Mouse (Mus musculus) gastrocnemius, postnatal 14 days (tissue): ENCODE results near the gene Abca14. TPM values are rescaled to one million over a fixed set of nuclear protein-coding genes. Genes with fewer than 3 reads are reported as not detected.
"Not testable (repeated sequence)": the region's sequence is repeated elsewhere in the genome, so short reads cannot be mapped to it uniquely, and the experiment has no call there.

ENCODE experiments used
- DNase-seq: peaks from one replicate; pipeline ENCODE4 v3.0.0; 2021; ENCODE audit warnings: mixed read lengths
- intact Hi-C: fragments of 180-260 bp; cut with DNase I; formaldehyde crosslinking; loops from one replicate; pipeline ENCODE4 v1.15.1; 2025; ENCODE audit warnings: low total_unique reads
- total RNA-seq, 2 experiments: library from RNA; stranded (reverse); gene quantifications; 2 replicates each; pipeline ENCODE4 v1.2.3; 2021

The Abca14 gene
- total RNA-seq, 2 experiments from 2014 or later: not detected

DNA sequence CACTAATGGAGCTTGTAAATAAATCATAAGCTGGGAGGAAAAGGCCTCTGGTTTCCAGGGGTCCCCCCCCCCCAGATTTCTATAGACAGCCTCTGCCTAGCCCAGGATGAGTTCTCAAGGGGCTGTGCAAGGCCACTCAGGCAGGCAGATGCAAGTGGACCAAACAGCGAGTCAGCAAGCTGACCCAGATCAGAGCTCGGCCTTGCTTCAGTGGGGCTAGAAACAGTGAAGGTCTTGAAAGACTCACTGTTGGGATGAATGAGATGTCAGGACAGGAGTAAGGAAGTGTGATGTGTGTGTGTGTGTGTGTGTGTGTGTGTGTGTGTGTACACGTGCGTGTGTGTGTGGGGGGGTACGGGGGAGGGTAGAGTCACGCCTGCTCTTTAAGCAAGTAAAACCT lies 10.9 kb upstream of the Abca14 start:
- DNase-seq: no peak
- intact Hi-C loops: no loop called here

DNA sequence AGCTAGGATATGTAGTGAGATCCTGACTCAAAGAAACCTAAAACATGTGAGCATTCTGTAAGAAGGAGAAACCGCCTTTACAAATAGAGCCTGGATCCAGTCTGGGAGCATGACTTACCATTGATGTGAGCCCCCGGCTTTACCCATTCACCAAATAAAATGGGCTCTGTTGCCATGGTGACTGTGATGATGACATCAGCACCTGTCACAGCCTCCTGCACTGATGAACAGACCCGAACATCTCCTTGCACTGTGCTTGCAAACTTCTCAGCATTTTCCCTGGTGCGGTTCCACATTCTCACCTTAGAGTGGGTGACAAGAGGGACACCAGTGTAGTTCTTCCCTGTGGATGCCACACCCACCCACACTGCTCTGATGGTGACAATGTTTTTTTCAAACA lies 8.6 kb upstream of the Abca14 start:
- no peak for DNase-seq
- intact Hi-C loops: no loop called here

- no peak for DNase-seq
- intact Hi-C loops: no loop called here
Measured at GRCm38 (mm10) chr7:120201231-120201744, 2.5 kb upstream of the Abca14 start.

DNA sequence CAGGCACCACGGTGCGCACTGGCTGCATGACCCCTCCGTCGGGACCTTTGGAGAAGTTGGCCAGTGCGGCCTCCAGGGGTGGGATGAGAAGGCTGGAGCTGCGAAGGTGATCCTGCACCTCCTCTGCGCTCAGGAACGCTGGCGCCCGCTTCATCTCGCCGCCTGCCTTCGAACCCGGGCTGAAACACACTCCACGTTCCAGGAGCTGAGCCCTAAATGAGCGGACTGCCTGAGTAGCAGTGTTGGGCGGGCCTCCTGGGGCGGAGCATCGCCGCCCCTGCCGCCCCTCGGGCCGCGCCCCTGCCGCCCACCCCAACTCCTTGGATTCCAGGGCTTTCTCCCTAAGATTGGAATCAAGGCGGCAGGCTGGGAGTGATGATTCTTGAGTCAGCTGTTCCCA lies 2.0 kb upstream of the Abca14 start, which contains the start of gene Crym:
Gene Crym, minus strand, starts transcription at position 341 of the 400 bp plus-strand sequence.
- no peak for DNase-seq
- intact Hi-C loops: no loop called here

- no peak for DNase-seq
- intact Hi-C loops: loop anchor here (2.0 kb wide), 1 partner anchor 81 kb away; no protein-coding TSS in a partner anchor
Measured at GRCm38 (mm10) chr7:120205989-120206388, 2.2 kb downstream of the Abca14 start.

DNA sequence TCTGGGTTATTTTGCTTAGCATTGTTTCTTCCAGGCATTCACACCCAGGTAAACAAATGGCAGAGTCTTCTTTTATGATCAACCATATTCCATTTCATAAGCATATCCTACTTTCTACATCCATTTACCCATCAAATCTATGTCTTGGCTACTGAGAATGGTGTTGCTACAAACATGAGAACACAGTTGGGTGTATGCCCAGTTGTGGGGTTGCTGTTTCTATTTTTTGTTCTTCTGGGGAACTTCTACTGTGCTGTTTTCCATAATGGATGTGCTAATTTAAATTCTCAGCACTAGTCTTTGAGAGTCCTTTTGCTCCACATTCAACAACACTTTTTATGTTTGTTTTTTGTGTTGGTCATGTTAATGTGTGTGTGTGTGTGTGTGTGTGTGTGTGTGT lies 24.8 kb downstream of the Abca14 start:
- intact Hi-C loops: no loop called here

GRCm38 (mm10) chr7:120241092-120241491 lies 37.3 kb downstream of the Abca14 start:
- intact Hi-C loops: no loop called here
- no peak for DNase-seq

More for the DNA sequence above, 24.8 kb downstream of the Abca14 start:
- no peak for DNase-seq

DNA sequence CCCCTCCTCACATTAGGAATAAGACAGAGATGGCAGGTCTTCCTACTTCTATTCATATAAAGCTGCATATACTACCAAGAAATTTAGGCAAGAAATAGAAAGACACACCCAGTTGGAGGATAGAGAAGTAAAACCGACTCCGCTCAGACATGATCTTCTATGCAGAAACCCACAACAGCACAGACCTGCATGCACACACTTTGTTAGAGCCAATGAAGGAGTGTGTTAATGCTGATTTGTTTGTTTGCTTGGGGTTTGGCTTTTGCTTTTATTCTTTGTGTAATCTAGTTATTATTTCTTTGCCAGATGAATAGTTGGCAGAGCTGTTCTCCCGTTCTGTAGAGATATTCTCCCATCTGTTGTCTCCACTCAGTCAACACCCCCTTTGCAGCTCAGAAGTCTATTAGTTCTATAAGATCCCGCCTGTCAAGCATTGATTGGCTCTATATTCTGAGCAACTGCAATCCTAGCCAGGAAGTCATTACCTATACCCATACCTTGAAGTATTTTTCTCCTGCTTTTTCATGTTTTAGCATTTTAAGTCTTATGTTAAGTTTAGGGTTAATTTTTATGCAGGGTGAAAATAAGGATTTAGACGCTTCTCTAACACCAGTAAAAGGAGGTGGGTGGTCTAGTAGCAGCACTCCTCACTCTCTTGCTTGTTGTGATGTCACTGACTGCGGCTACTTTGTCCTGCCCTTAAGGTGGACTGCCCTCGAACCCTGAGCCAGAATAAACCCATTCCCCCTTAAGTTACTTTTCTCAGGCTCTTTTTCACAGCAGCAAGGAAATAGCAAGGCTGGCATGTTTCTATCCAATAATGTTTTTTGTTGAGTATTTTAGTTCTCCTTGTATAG lies 67.6 kb downstream of the Abca14 start:
- DNase-seq: no peak
- intact Hi-C loops: no loop called here

GRCm38 (mm10) chr7:120272110-120272509 lies 68.3 kb downstream of the Abca14 start:
- intact Hi-C loops: no loop called here
- no peak for DNase-seq

- intact Hi-C loops: no loop called here
- DNase-seq: no peak
Measured at GRCm38 (mm10) chr7:120285286-120285685, 81.5 kb downstream of the Abca14 start.

DNA sequence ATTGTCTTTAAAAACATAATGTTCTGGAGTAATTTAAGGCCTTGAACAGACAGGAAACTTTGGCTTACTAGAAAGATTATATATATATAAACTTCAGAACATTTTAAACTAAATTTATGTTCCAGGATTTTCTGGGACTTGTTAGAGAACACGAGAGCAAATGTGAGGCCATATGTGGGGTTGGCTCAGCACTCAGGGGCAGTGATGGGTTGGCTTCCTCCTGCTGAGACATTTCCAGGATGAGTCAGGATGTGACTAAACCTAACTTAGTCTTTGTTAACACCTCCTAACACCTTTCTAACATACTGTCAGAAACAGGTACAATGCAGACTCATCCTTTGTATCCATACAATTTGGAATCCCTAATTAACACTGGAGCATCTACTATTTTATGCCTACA lies 112.3 kb downstream of the Abca14 start:
- no peak for DNase-seq
- intact Hi-C loops: no loop called here

DNA sequence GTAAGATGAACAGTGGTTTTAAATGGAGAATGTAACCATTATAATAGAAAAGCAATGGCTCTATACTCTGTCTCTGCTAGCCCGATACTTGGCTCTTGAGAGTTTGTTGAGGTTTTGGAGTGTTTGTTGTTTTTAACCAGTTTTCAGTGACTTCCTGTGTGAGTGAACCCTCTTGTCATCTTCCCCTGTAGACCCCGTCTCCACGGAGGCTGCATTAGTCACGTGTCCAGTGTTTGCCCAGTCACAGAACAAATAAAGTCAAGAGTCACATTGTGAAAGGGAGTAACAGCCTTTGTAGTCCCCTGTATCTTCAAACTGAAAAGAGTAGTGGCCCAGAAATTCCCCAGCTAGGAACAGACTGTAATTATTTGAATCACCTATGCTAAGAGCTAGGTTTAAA lies 119.2 kb downstream of the Abca14 start:
- no peak for DNase-seq
- intact Hi-C loops: no loop called here

DNA sequence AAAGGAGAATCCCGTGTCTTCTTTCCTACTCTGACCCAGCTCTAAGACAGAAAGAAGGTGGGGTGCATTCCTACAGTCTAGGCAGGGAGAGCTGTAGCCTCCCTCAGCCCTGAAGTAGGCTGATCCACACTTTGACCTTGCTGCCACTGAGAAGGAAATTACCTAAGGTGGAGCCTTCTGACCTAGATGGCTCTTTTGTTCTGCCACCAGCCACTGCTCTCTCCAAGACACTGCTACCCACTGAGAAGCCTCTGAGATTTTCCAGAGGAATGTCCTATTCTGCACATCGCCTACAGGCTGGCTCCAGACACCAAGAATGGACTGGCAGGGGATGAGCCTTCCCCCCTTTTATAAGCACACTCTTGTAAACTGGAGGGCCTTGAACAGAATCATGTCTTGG lies 122.2 kb downstream of the Abca14 start:
- intact Hi-C loops, DNase-seq: not testable (repeated sequence)

- peak; percentile 4 for DNase-seq
- intact Hi-C loops: no loop called here
Measured at GRCm38 (mm10) chr7:120327220-120328073, 123.7 kb downstream of the Abca14 start.

DNA sequence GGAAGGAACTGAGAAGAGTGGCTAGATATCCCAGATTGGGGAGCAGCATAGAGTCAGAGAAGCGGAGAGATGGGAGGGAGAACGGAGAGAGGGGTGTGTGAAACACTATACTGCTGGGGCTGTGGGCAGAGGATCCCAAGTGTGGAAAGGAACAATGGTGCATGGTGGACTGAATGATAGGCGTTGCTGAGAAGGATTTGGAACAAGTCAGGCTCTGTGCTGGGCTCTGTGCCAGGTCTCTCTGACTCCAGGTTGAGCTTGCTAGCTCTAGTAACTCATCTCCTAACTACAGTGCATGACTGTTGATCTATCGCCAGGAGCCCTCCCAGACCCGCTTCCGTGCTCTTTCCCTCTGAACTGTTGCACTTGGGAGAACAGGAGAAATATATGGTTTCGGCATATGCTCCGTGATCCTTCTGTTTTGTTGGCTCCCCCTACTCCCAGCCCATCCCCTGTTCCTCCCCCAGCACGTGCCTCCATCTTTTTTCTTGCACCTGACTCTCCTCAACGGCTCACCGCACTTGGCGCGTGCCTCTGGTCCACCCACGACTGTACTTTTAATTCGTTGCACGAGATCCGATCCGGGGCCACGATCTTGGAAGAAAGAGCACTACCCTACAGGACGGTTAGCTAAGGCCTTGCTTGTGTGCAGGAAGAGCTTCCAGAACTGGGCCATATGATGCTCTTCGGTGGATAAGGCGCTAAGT lies 124.5 kb downstream of the Abca14 start, which contains the start of gene Abca15:
Gene Abca15, plus strand, starts transcription at position 584 of the 707 bp plus-strand sequence.
- intact Hi-C loops: no loop called here
- DNase-seq: peak; percentile 4

- peak; percentile 4 for DNase-seq
- intact Hi-C loops: no loop called here
Measured at GRCm38 (mm10) chr7:120361159-120361558, 157.4 kb downstream of the Abca14 start.
